Mouse (Mus musculus): ENCODE measurements around the gene C730034F03Rik.

The C730034F03Rik gene

GRCm38 (mm10) chr15:89475611-89476474 lies 46.5 kb downstream of the C730034F03Rik start:
- peak; percentile 90 for DNase-seq (ENCODE audit: low spot score)

GRCm38 (mm10) chr15:89476475-89476815 lies 47.1 kb downstream of the C730034F03Rik start:
- DNase-seq (ENCODE audit: low spot score), result no peak

- DNase-seq (ENCODE audit: low spot score), result no peak
Observed at GRCm38 (mm10) chr15:89477091-89477491, 47.7 kb downstream of the C730034F03Rik start, which contains the start of gene Arsa. Gene Arsa, minus strand, starts transcription at chr15:89477425.

- no peak for DNase-seq (ENCODE audit: low spot score)
Observed at GRCm38 (mm10) chr15:89477806-89478205, 48.4 kb downstream of the C730034F03Rik start.

- DNase-seq (ENCODE audit: low spot score), result no peak
Observed at GRCm38 (mm10) chr15:89478622-89479021, 49.2 kb downstream of the C730034F03Rik start.
